Mouse (Mus musculus) lung, postnatal 4 days (tissue): Measurements from ENCODE around the gene Hecw1.

ENCODE experiments used
- DNase-seq, 2 experiments: peaks; one replicate each; pipeline ENCODE4 v3.0.0; 2021

The Hecw1 gene

GRCm38 (mm10) chr13:14522906-14523269, at the start of gene Hecw1:
Hecw1 (minus strand) TSS chr13:14523228.
- no peak for DNase-seq

- DNase-seq, result no peak
Observed at GRCm38 (mm10) chr13:14561336-14561735, 38.3 kb upstream of the Hecw1 start.

GRCm38 (mm10) chr13:14552628-14553027, 29.6 kb upstream of the Hecw1 start:
- DNase-seq, result no peak

GRCm38 (mm10) chr13:14542860-14543259, 19.8 kb upstream of the Hecw1 start:
- DNase-seq, result no peak

- peak in 1 of 2 experiments; percentile 22 for DNase-seq
Observed at GRCm38 (mm10) chr13:14522128-14522905, 711 bp downstream of the Hecw1 start.

- DNase-seq, result no peak
Observed at GRCm38 (mm10) chr13:14521746-14522127, 1.3 kb downstream of the Hecw1 start.

- no peak for DNase-seq
Observed at GRCm38 (mm10) chr13:14519605-14520004, 3.4 kb downstream of the Hecw1 start.

- DNase-seq, result no peak
Observed at GRCm38 (mm10) chr13:14517478-14517877, 5.5 kb downstream of the Hecw1 start.

GRCm38 (mm10) chr13:14515106-14515505, 7.9 kb downstream of the Hecw1 start:
- DNase-seq, result no peak

- DNase-seq, result no peak
Observed at GRCm38 (mm10) chr13:14513934-14514333, 9.1 kb downstream of the Hecw1 start.

GRCm38 (mm10) chr13:14506765-14507164, 16.3 kb downstream of the Hecw1 start:
- DNase-seq, result no peak

GRCm38 (mm10) chr13:14500251-14500650, 22.8 kb downstream of the Hecw1 start:
- DNase-seq, result no peak

GRCm38 (mm10) chr13:14498780-14499179, 24.2 kb downstream of the Hecw1 start:
- no peak for DNase-seq

- no peak for DNase-seq
Observed at GRCm38 (mm10) chr13:14496954-14497353, 26.1 kb downstream of the Hecw1 start.

GRCm38 (mm10) chr13:14487812-14488211, 35.2 kb downstream of the Hecw1 start:
- DNase-seq, result no peak

- no peak for DNase-seq
Observed at GRCm38 (mm10) chr13:14471121-14471520, 51.9 kb downstream of the Hecw1 start.

GRCm38 (mm10) chr13:14467517-14467916, 55.5 kb downstream of the Hecw1 start:
- DNase-seq, result no peak

- no peak for DNase-seq
Observed at GRCm38 (mm10) chr13:14461036-14461435, 62.0 kb downstream of the Hecw1 start.

- no peak for DNase-seq
Observed at GRCm38 (mm10) chr13:14457043-14457442, 66.0 kb downstream of the Hecw1 start.

- DNase-seq, result no peak
Observed at GRCm38 (mm10) chr13:14439540-14439939, 83.5 kb downstream of the Hecw1 start.

GRCm38 (mm10) chr13:14428845-14429553, 94.0 kb downstream of the Hecw1 start:
- peak in 1 of 2 experiments; percentile 22 for DNase-seq

- DNase-seq, result no peak
Observed at GRCm38 (mm10) chr13:14424836-14425235, 98.2 kb downstream of the Hecw1 start.

- DNase-seq, result no peak
Observed at GRCm38 (mm10) chr13:14413405-14413804, 109.6 kb downstream of the Hecw1 start.

GRCm38 (mm10) chr13:14374470-14374869, 148.6 kb downstream of the Hecw1 start:
- DNase-seq, result no peak
